Mouse (Mus musculus) ES-Bruce4 (cell line): ENCODE measurements around the gene Ubap2l. TPM values are rescaled to one million over a fixed set of nuclear protein-coding genes. Genes with fewer than 3 reads are reported as not detected.

Source experiments
- H3K27ac ChIP-seq: 2 replicates; pipeline ENCODE4 v1.5.1; 2012; ENCODE audit warnings: low read length, inconsistent platforms; ENCODE audit not compliant: insufficient read depth
- H3K27me3 ChIP-seq: 2 replicates; pipeline ENCODE4 v1.6.1; 2012; ENCODE audit warnings: mild to moderate bottlenecking, low read length, inconsistent platforms; ENCODE audit not compliant: control insufficient read depth, poor library complexity, insufficient read depth, severe bottlenecking
- H3K36me3 ChIP-seq: 2 replicates; pipeline ENCODE4 v1.6.1; 2012; ENCODE audit warnings: inconsistent platforms, mild to moderate bottlenecking, low read length, moderate library complexity; ENCODE audit not compliant: control insufficient read depth, poor library complexity, insufficient read depth, severe bottlenecking
- H3K4me1 ChIP-seq: one replicate; pipeline ENCODE4 v1.8.1; 2011; ENCODE audit warnings: low read length; ENCODE audit not compliant: control insufficient read depth, insufficient read depth
- H3K4me3 ChIP-seq: 2 replicates; pipeline ENCODE4 v1.5.1; 2011; ENCODE audit warnings: low read depth, mild to moderate bottlenecking, low read length
- H3K9ac ChIP-seq: 2 replicates; pipeline ENCODE4 v1.6.1; 2012; ENCODE audit warnings: low read depth, mild to moderate bottlenecking, inconsistent platforms; ENCODE audit not compliant: poor library complexity, severe bottlenecking
- H3K9me3 ChIP-seq: replicated peaks from 2 replicates; pipeline ENCODE4 v1.6.1; 2012; ENCODE audit warnings: mild to moderate bottlenecking, low read length, inconsistent platforms; ENCODE audit not compliant: control insufficient read depth, poor library complexity, insufficient read depth, severe bottlenecking
- CTCF ChIP-seq: IDR thresholded peaks from one replicate; pipeline ENCODE4 v1.8.1; 2011; ENCODE audit warnings: low read depth, low read length
- EP300 ChIP-seq: IDR thresholded peaks from 2 replicates; pipeline ENCODE4 v1.6.1; 2011; ENCODE audit warnings: low read depth, low read length; ENCODE audit not compliant: insufficient read depth
- POLR2A ChIP-seq: IDR thresholded peaks from one replicate; pipeline ENCODE4 v1.8.1; 2011; ENCODE audit warnings: low read length; ENCODE audit not compliant: insufficient read depth
- polyA plus RNA-seq: library from polyadenylated mRNA; stranded (reverse); fragments of >200 nt; gene quantifications from 2 replicates; pipeline ENCODE4 v1.2.4, GENCODE M21; 2011; ENCODE audit warnings: low read depth; ENCODE audit not compliant: missing spikeins, insufficient read depth, insufficient read length

Ubap2l gene
- polyA plus RNA-seq, 1 experiment, result 432 TPM

GRCm38 (mm10) chr3:90081365-90082240 is 29.2 kb upstream of the Ubap2l start:
- H3K36me3 ChIP-seq, result peaks cover 3% of the 10 kb centered on the region; the same call in 1 of the 2 replicates
- H3K4me1 ChIP-seq, result peaks cover 4% of the 10 kb centered on the region
- peak overlapping the region; percentile 51 for H3K27ac ChIP-seq
- H3K9me3 ChIP-seq, result no peaks in the 10 kb centered on the region
- H3K4me3 ChIP-seq, result peak overlapping the region; percentile 50
- H3K9ac ChIP-seq, result peak overlapping the region; percentile 92
- TF ChIP-seq EP300 (no peak), CTCF (no peak), POLR2A (no peak)
- H3K27me3 ChIP-seq, result no peaks in the 10 kb centered on the region

- H3K9ac ChIP-seq, result peak overlapping the region; percentile 92
- peak overlapping the region; percentile 93 for H3K27ac ChIP-seq
- TF ChIP-seq CTCF (no peak), POLR2A (no peak), EP300 (no peak)
- no peaks in the 10 kb centered on the region for H3K9me3 ChIP-seq
- no peaks in the 10 kb centered on the region for H3K27me3 ChIP-seq
- H3K36me3 ChIP-seq, result no peaks in the 10 kb centered on the region
- H3K4me3 ChIP-seq, result peak overlapping the region; percentile 85
- peaks cover 2% of the 10 kb centered on the region for H3K4me1 ChIP-seq
Measured at GRCm38 (mm10) chr3:90080498-90080863, 28.1 kb upstream of the Ubap2l start.

GRCm38 (mm10) chr3:90079763-90080497 is 27.5 kb upstream of the Ubap2l start:
- Histone ChIP-seq H3K9me3 (no peaks in the 10 kb centered on the region), H3K9ac (peak overlapping the region; percentile 92), H3K4me3 (peak overlapping the region; percentile 85), H3K27ac (peak overlapping the region; percentile 93), H3K27me3 (no peaks in the 10 kb centered on the region), H3K4me1 (no peaks in the 10 kb centered on the region), H3K36me3 (no peaks in the 10 kb centered on the region)
- no peak for TF ChIP-seq CTCF
- TF ChIP-seq EP300, result 0 out of 2 replicates have a peak, but pooled peaks have one; percentile 19
- TF ChIP-seq POLR2A, result peak; percentile 19

DNA sequence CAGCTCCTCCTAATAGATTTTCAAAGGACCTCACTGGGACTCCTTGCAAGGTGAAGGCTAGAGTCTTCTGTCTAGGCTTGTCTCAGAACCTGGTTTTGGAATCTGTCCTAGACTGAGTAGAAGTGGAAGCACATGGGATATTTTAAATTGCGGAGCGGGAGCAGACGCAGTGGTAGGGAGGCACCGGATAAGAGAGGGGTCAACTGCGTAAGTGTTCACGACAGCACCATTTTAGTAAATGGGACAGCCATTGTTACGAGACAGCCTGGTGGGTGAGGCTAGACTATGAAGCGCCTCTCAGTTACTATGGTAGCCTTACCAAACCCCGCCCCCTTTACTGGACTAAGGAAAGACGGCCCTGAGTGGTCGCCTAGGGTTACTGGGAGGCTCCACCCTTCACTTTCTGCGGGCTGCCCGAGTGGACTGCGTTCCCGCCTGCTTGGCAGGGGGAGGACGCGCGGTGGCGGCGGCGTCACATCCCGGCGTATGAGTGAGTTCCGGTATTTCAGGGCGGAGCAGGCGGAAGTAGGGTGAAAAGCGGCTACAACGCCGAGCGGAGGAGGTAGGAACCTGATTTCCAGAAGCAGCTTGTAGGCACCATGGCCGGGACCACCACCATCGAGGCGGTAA is 26.8 kb upstream of the Ubap2l start:
- peak overlapping the region; percentile 93 for H3K27ac ChIP-seq
- TF ChIP-seq POLR2A (no peak), EP300 (0 out of 2 replicates have a peak, but pooled peaks have one; percentile 37)
- H3K4me1 ChIP-seq, result no peaks in the 10 kb centered on the region
- no peaks in the 10 kb centered on the region for H3K27me3 ChIP-seq
- H3K36me3 ChIP-seq, result no peaks in the 10 kb centered on the region
- peak overlapping the region; percentile 92 for H3K9ac ChIP-seq
- no peaks in the 10 kb centered on the region for H3K9me3 ChIP-seq
- H3K4me3 ChIP-seq, result peak overlapping the region; percentile 85

- H3K36me3 ChIP-seq, result no peaks in the 10 kb centered on the region
- H3K9me3 ChIP-seq, result no peaks in the 10 kb centered on the region
- no peak overlapping the region for H3K27ac ChIP-seq
- peak overlapping the region; percentile 65; the same call in 1 of the 2 replicates for H3K9ac ChIP-seq
- H3K4me3 ChIP-seq, result no peak overlapping the region
- TF ChIP-seq EP300 (no peak), POLR2A (no peak), CTCF (no peak)
- no peaks in the 10 kb centered on the region for H3K27me3 ChIP-seq
- no peaks in the 10 kb centered on the region for H3K4me1 ChIP-seq
Measured at GRCm38 (mm10) chr3:90078224-90078623, 25.8 kb upstream of the Ubap2l start.
